Mouse (Mus musculus) limb, embryonic 13.5 days (tissue): ENCODE data around the gene Igfbp5. TPM values are rescaled to one million over a fixed set of nuclear protein-coding genes. Genes with fewer than 3 reads are reported as not detected.
A peak's percentile ranks its signal among the peaks of the same experiment; 100 is the strongest.

Experiments
- ATAC-seq: fragments of 200-750 bp; cut with Nextera tagmentation; 2 replicates; pipeline ENCODE4 v1.8.0; 2017; ENCODE audit warnings: low read depth, moderate number of reproducible peaks, moderate TSS enrichment; ENCODE audit not compliant: low FRiP score
- H3K27ac ChIP-seq: fragments of 300-500 bp; sonication (generic); 2 replicates; pipeline ENCODE4 v1.5.1; 2015; ENCODE audit warnings: inconsistent platforms, mild to moderate bottlenecking, moderate library complexity
- H3K27me3 ChIP-seq: fragments of 300-500 bp; sonication (generic); 2 replicates; pipeline ENCODE4 v1.6.1; 2015; ENCODE audit warnings: mild to moderate bottlenecking, inconsistent platforms
- H3K36me3 ChIP-seq: fragments of 300-500 bp; sonication (generic); 2 replicates; pipeline ENCODE4 v1.6.1; 2015; ENCODE audit warnings: inconsistent platforms, mild to moderate bottlenecking, moderate library complexity
- H3K4me1 ChIP-seq: fragments of 300-500 bp; sonication (generic); 2 replicates; pipeline ENCODE4 v1.6.1; 2015; ENCODE audit warnings: inconsistent platforms
- H3K4me2 ChIP-seq: fragments of 300-500 bp; sonication (generic); replicated peaks from 2 replicates; pipeline ENCODE4 v1.6.1; 2015; ENCODE audit warnings: inconsistent platforms, mild to moderate bottlenecking, moderate library complexity
- H3K4me3 ChIP-seq: fragments of 300-500 bp; sonication (generic); 2 replicates; pipeline ENCODE4 v1.5.1; 2015; ENCODE audit warnings: moderate library complexity, mild to moderate bottlenecking, inconsistent platforms
- H3K9ac ChIP-seq: fragments of 300-500 bp; sonication (generic); 2 replicates; pipeline ENCODE4 v1.6.1; 2015; ENCODE audit warnings: mild to moderate bottlenecking, inconsistent platforms
- H3K9me3 ChIP-seq: fragments of 300-500 bp; sonication (generic); 2 replicates; pipeline ENCODE4 v1.6.1; 2016; ENCODE audit warnings: inconsistent platforms
- WGBS: fragments of 180-500 bp; shearing (Covaris S2); methylation state at CpG from one replicate; pipeline ENCODE4 v1.1.7; 2015; 5-methylcytosine and 5-hydroxymethylcytosine counted together
- polyA plus RNA-seq: library from polyadenylated mRNA; unstranded; fragments of >200 nt; fragmentation: Nextera tagmentation; extraction: Ambion mirVana; gene quantifications from 2 replicates; pipeline ENCODE4 v1.2.1, GENCODE M21; 2015

Gene Igfbp5
- polyA plus RNA-seq, 1 experiment from 2014 or later: 140 TPM

DNA sequence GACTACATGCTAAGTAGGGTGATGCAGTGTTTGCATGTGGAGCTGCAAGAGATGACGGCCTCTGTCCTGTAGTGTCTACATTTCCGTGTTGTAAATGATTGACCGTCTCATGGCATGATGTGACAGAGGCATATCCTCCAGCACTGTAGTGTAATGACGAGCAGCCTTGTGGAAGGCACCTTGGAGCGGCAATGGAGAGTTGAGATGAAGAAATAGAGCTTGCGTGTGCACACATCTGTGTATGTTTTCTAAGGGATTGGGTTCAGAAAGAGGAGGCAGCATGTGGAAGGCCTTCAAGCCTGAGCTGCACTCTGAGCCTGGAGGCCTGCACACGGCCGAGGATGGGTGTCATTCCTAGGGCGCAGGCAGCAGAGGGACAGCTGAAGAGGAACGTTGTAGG is 19.0 kb downstream of the Igfbp5 start:
- Histone ChIP-seq H3K4me1 (peaks cover 8% of the 10 kb centered on the region; the same call in 1 of the 2 replicates), H3K27ac (no peak overlapping the region), H3K9ac (no peak overlapping the region), H3K36me3 (peaks cover 50% of the 10 kb centered on the region), H3K27me3 (no peaks in the 10 kb centered on the region), H3K9me3 (no peaks in the 10 kb centered on the region), H3K4me2 (no peak overlapping the region), H3K4me3 (no peak overlapping the region)
- no peak for ATAC-seq
- whole genome bisulfite sequencing: 87% methylated on average over 10 of the region's 10 CpGs

DNA sequence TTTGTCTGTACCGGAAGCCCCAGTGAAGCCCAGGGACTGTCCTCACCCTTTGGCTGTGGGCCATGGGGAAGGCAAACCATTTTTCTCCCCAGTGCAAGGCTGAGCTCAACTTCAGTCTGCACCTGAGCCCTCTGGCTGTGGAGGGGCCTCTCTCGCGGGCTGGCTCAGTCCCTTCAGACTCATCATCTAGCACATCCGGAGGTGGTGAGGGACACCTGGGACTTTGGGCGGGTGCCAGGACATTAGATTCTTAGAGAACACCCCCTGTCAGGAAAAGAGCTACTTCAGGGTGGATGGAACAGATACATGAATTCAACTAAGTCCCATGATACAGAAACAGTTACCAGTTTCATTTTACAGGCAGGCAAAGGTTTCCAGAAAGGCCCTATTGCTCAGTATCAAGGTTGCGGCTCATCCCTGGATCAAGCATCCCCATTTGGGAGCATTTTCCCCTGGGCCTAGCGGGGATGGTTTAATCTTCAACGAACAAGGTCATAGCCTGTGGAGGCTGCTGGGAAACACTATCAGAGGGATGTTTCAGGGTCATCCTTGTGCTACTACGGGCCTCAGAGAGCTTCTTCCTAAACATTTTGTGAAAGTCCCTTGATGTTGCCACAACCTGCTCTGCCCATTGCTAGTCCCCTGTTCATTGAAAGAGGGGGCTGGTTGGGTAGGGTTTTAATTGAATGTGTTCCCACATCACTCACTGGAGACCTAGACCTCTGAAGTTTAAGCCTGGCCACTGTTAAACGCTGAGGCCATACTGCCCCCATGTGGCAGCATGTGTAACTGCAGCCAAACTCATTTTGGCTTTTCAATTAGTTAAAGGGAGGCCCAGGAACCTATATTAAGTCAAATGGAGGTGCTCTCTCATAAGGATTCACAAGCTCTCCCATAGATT is 20.1 kb downstream of the Igfbp5 start:
- H3K27me3 ChIP-seq: no peaks in the 10 kb centered on the region
- peak overlapping the region; percentile 13; the same call in 1 of the 2 replicates for H3K9ac ChIP-seq
- H3K4me1 ChIP-seq: peaks cover 8% of the 10 kb centered on the region; the same call in 1 of the 2 replicates
- no peak overlapping the region for H3K4me3 ChIP-seq
- H3K9me3 ChIP-seq: no peaks in the 10 kb centered on the region
- 57% methylated on average over 10 of the region's 10 CpGs for WGBS
- H3K27ac ChIP-seq: peak overlapping the region; percentile 33; the same call in 1 of the 2 replicates
- no peak overlapping the region for H3K4me2 ChIP-seq
- peaks cover 50% of the 10 kb centered on the region for H3K36me3 ChIP-seq
- ATAC-seq: no peak

DNA sequence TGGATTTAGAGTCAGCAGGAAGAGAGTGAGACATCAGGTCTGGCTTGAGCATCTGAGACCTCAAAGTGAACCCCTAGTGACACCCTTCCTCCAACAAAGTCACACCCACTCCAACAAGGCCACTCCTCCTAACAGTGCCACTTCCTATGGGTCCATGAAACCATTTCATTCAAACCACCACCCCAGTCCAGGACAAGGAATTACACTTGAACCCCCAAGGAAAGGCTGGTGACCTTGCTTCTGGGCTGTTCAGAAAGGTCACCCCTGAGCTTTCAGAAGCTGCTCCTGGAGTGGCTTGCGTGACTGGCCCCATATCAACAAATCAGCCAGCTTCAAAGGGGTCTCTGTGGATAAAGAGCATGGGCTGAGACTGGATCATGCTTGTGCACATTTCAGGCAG is 20.9 kb downstream of the Igfbp5 start:
- Histone ChIP-seq H3K4me1 (peaks cover 8% of the 10 kb centered on the region; the same call in 1 of the 2 replicates), H3K9ac (no peak overlapping the region), H3K27ac (no peak overlapping the region), H3K9me3 (no peaks in the 10 kb centered on the region), H3K27me3 (no peaks in the 10 kb centered on the region), H3K4me3 (no peak overlapping the region), H3K36me3 (peaks cover 50% of the 10 kb centered on the region), H3K4me2 (no peak overlapping the region)
- ATAC-seq: no peak
- WGBS: 85% methylated on average over 1 of the region's 1 CpGs

DNA sequence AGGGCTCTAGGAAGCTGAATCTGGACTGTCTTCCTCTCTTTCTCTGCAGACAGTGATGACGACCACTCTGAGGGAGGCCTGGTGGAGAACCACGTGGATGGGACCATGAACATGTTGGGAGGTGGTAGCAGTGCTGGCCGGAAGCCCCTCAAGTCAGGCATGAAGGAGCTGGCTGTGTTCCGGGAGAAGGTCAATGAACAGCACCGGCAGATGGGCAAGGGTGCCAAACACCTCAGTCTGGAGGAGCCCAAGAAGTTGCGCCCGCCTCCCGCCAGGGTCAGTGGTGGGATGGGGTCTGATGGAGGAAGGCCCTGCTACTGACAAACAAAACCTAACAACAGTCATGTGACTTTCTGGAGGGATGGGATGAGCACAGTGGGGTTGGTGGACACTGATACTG is 25.6 kb downstream of the Igfbp5 start:
- no peak overlapping the region for H3K27ac ChIP-seq
- 88% methylated on average over 8 of the region's 8 CpGs for WGBS

DNA sequence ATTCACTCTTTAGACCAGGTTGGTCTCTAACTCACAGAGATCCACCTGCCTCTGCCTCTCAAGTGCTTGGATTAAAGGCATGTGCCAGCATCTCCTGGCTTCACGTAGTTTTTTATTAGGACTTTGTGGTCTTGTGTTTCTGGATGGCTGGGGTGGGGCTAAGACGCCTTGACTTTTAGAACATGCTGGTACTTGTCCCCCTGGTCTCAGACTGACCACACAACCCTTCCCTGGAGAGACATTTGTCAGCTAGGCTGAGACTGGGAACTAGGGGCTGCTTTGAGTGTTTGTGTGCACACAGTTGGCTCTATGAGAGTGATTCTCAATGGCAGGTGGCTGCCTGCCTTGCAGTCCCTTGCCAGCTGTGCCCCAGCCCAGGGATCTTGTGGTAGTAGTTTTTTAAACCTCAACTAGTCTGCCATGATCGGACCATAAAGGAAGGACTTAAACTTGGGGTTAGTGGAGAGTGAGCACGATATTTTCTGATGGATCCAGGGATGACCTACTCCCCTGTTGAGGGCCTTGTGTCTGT is 26.8 kb downstream of the Igfbp5 start:
- H3K36me3 ChIP-seq: peaks cover 54% of the 10 kb centered on the region
- WGBS: 82% methylated on average over 4 of the region's 4 CpGs

More for the DNA sequence above, 25.6 kb downstream of the Igfbp5 start:
- no peak overlapping the region for H3K4me3 ChIP-seq
- no peak for ATAC-seq
- no peaks in the 10 kb centered on the region for H3K27me3 ChIP-seq
- peaks cover 54% of the 10 kb centered on the region for H3K36me3 ChIP-seq
- no peaks in the 10 kb centered on the region for H3K4me1 ChIP-seq
- no peaks in the 10 kb centered on the region for H3K9me3 ChIP-seq
- no peak overlapping the region for H3K9ac ChIP-seq
- H3K4me2 ChIP-seq: no peak overlapping the region

DNA sequence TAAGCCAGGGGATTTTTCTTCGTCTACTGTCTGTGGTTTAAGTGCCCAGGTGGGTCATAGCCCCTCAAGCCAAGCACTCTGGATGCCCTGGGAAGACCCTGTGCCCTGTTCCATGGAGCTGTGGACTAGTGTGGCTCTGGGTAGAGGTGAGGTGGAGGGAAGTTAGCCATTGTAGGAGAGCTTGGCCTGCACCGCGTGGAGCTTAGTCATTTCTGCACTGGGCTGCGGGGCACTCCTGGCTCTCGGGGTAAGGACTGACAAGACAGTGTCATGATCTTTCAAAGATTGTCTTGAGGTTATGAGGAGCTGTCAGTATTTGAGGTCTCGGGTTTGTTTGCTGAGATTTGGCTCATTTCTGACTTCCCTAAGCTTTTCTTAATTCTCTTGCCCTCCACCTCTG is 30.0 kb downstream of the Igfbp5 start:
- no peak overlapping the region for H3K9ac ChIP-seq
- no peaks in the 10 kb centered on the region for H3K4me1 ChIP-seq
- WGBS: 94% methylated on average over 6 of the region's 6 CpGs
- H3K4me3 ChIP-seq: no peak overlapping the region
- no peak for ATAC-seq
- no peak overlapping the region for H3K4me2 ChIP-seq
- no peaks in the 10 kb centered on the region for H3K9me3 ChIP-seq
- H3K27me3 ChIP-seq: no peaks in the 10 kb centered on the region
- H3K27ac ChIP-seq: no peak overlapping the region
- peaks cover 31% of the 10 kb centered on the region for H3K36me3 ChIP-seq

More for the DNA sequence above, 26.8 kb downstream of the Igfbp5 start:
- no peak overlapping the region for H3K4me3 ChIP-seq
- H3K4me2 ChIP-seq: no peak overlapping the region
- H3K27me3 ChIP-seq: no peaks in the 10 kb centered on the region
- no peak overlapping the region for H3K9ac ChIP-seq
- H3K27ac ChIP-seq: no peak overlapping the region
- no peak for ATAC-seq
- H3K9me3 ChIP-seq: no peaks in the 10 kb centered on the region
- no peaks in the 10 kb centered on the region for H3K4me1 ChIP-seq

DNA sequence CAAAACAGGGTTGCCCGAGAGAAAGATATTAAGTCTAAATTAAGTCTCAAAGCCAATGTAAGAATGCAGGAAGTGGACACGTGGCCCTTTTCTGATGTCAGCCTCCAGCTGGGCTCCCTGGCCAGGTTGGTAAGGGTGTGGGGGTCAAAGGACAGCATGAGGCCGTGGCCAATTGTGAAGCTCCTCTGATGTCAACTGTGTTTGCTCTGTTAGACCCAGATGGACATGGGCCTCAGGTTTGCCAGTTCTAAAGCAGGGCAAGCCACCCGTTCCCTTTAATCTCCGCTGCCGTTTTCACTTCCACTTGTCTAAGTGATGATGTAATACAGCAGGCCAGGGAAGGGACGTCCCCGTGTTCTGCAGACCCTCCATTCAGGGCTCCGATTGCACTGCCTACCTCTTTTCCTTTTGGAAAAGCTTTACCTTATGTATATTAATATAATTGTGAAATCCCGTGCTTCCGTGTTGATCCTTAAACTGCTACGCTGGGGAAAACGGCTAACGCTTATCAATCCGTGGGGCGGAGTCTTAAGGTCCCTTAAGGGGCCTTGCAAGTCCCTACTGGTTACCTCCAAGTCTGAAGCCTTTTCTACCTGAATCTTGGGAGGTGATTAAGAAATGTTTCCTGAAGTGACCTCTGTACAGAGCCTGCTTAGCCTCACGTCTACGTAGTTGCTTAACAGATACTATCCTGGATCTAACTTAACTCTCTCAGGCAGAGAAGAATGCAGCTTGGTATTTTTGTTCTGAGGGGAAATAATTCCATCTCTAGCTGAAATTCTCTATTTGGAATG is 31.8 kb downstream of the Igfbp5 start:
- H3K27ac ChIP-seq: no peak overlapping the region
- H3K9me3 ChIP-seq: no peaks in the 10 kb centered on the region
- H3K27me3 ChIP-seq: no peaks in the 10 kb centered on the region
- 80% methylated on average over 18 of the region's 18 CpGs for WGBS
- peaks cover 25% of the 10 kb centered on the region for H3K36me3 ChIP-seq
- no peak for ATAC-seq
- H3K4me2 ChIP-seq: no peak overlapping the region
- no peaks in the 10 kb centered on the region for H3K4me1 ChIP-seq
- no peak overlapping the region for H3K9ac ChIP-seq
- H3K4me3 ChIP-seq: no peak overlapping the region

DNA sequence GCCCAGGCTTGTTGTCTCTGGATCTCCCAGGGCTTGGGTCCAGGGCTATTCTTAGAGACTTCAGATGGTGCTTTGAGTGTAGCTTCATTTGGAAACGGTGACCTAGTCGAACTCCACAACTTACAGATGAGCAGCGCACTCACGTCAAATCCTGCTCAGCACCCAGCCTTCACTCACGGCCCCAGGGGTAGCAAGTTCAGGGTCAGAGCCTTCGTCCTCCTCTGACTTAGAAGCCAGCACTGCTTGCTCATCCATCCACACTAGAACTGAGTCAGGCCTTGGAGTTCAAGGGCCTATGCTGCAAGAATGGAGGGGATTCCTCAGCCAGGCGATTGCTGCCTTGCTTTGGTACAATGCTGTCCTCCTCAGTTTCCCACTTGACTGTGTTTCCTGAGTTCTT is 34.9 kb downstream of the Igfbp5 start:
- WGBS: 89% methylated on average over 7 of the region's 7 CpGs
- H3K36me3 ChIP-seq: peaks cover 33% of the 10 kb centered on the region
- ATAC-seq: no peak
- H3K4me2 ChIP-seq: no peak overlapping the region
- H3K9ac ChIP-seq: no peak overlapping the region
- H3K27ac ChIP-seq: no peak overlapping the region
- H3K4me3 ChIP-seq: no peak overlapping the region
- no peaks in the 10 kb centered on the region for H3K9me3 ChIP-seq
- H3K27me3 ChIP-seq: no peaks in the 10 kb centered on the region
- no peaks in the 10 kb centered on the region for H3K4me1 ChIP-seq

DNA sequence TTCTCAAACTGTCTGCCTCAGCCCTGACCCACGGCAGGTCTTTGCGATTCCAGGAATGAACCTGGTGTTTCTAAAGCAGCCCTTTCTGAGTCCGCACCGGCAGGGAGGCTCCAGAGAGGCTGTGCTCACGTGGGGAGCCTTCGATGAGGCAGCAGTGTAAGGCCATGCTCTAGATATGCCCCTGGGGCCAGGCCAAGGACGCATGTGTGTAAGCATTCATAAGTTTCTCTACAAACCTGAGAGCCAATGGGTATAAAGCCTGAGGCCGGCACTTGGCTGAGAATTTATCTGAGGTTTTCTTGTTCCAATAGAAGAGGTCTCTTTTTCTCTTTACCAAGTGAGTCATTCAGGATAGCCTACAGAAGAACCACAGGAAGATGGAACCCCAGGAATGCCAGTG is 35.3 kb downstream of the Igfbp5 start:
- Histone ChIP-seq H3K4me3 (no peak overlapping the region), H3K36me3 (peaks cover 31% of the 10 kb centered on the region), H3K4me2 (no peak overlapping the region), H3K27me3 (no peaks in the 10 kb centered on the region), H3K9ac (no peak overlapping the region), H3K4me1 (no peaks in the 10 kb centered on the region), H3K27ac (no peak overlapping the region), H3K9me3 (no peaks in the 10 kb centered on the region)
- WGBS: 73% methylated on average over 8 of the region's 8 CpGs
- no peak for ATAC-seq

DNA sequence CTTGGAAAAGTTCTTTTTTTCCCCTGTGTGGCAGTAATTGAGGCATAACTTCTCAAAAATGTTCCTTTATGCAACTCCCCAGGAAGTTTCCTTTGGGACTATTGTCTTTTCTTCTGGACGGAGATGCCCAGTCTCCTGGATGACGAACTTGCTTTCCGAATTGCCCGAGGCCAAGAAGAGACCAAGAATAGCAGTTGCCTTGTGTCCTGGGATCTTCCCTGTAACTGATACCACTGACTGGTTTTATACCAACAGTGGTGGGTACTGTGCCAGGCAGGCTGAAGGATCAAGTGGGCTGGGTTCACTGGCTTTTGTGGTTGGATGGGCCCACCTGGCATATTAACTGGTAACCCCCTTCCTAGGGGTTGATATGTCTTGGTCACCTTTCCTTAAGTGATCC is 41.1 kb downstream of the Igfbp5 start:
- peaks cover 15% of the 10 kb centered on the region; the same call in 1 of the 2 replicates for H3K4me1 ChIP-seq
- H3K27me3 ChIP-seq: no peaks in the 10 kb centered on the region
- H3K27ac ChIP-seq: no peak overlapping the region
- H3K9ac ChIP-seq: no peak overlapping the region
- no peaks in the 10 kb centered on the region for H3K9me3 ChIP-seq
- H3K4me2 ChIP-seq: no peak overlapping the region
- ATAC-seq: no peak
- no peak overlapping the region for H3K4me3 ChIP-seq
- 92% methylated on average over 4 of the region's 4 CpGs for WGBS
- peaks cover 41% of the 10 kb centered on the region for H3K36me3 ChIP-seq

- 40% methylated on average over 3 of the region's 3 CpGs for WGBS
- H3K36me3 ChIP-seq: peaks cover 36% of the 10 kb centered on the region
- 0 out of 2 replicates have a peak, but pooled peaks have one; percentile 15 for ATAC-seq
- no peak overlapping the region for H3K4me2 ChIP-seq
- H3K9me3 ChIP-seq: no peaks in the 10 kb centered on the region
- no peaks in the 10 kb centered on the region for H3K27me3 ChIP-seq
- H3K4me1 ChIP-seq: peaks cover 22% of the 10 kb centered on the region
- no peak overlapping the region for H3K4me3 ChIP-seq
- H3K27ac ChIP-seq: no peak overlapping the region
- H3K9ac ChIP-seq: no peak overlapping the region
Measured at GRCm38 (mm10) chr1:72832715-72833153, 42.0 kb downstream of the Igfbp5 start.

GRCm38 (mm10) chr1:72830485-72830884 is 44.2 kb downstream of the Igfbp5 start:
- Histone ChIP-seq H3K9me3 (no peaks in the 10 kb centered on the region), H3K36me3 (peaks cover 32% of the 10 kb centered on the region), H3K27me3 (no peaks in the 10 kb centered on the region), H3K4me2 (no peak overlapping the region), H3K4me1 (peaks cover 44% of the 10 kb centered on the region), H3K27ac (no peak overlapping the region), H3K9ac (no peak overlapping the region), H3K4me3 (no peak overlapping the region)
- 92% methylated on average over 2 of the region's 2 CpGs for whole genome bisulfite sequencing
- no peak for ATAC-seq
